Comparison of ENCODE assay signal across 8 mouse cellular contexts in genomic region chr3:97076412-97076811, GRCm38 (mm10).
DNase-seq lines count a peak whose midpoint lies in the region; ATAC-seq and TF ChIP-seq lines count a peak whose summit lies in the region.

No protein-coding gene starts in this region.

- H3K4me2 ChIP-seq in heart, embryonic 11.5 days = peak overlapping the region; percentile 42; the same call in 1 of the 2 replicates

- TF ChIP-seq CTCF in testis, adult 2 months (IDR thresholded peaks at IDR 0.05; ENCODE audit: control insufficient read depth, insufficient read depth, insufficient replicate concordance, low read depth, low read length) = peak; percentile 41; the same call in 1 of the 2 replicates
- TF ChIP-seq CTCF in brain, embryonic 14.5 days (IDR thresholded peaks at IDR 0.05; ENCODE audit: borderline replicate concordance, extremely low read depth, insufficient read depth, insufficient read length) = peak; percentile 41
- peak; percentile 73; the same call in 1 of the 2 replicates for TF ChIP-seq CTCF in small intestine, adult 2 months (IDR thresholded peaks at IDR 0.05; ENCODE audit: extremely low read depth, insufficient read length, insufficient replicate concordance, low read depth, low read length)

- H3K27me3 ChIP-seq in testis, adult 2 months (ENCODE audit: control insufficient read depth, insufficient read depth, low read length) = no peaks in the 10 kb centered on the region
- H3K27me3 ChIP-seq in heart, embryonic 11.5 days (ENCODE audit: control insufficient read depth, insufficient read depth, low read length) = no peaks in the 10 kb centered on the region
- H3K27me3 ChIP-seq in small intestine, adult 2 months (ENCODE audit: control insufficient read depth, insufficient read depth, low read length) = no peaks in the 10 kb centered on the region
- H3K27me3 ChIP-seq in hindbrain, embryonic 10.5 days (ENCODE audit: insufficient read depth, poor library complexity, severe bottlenecking) = no peaks in the 10 kb centered on the region

- no peak overlapping the region for H3K27ac ChIP-seq in testis, adult 2 months (ENCODE audit: control insufficient read depth, insufficient read depth, low read depth, low read length)
- 0 out of 2 replicates have a peak overlapping the region, but pooled peaks have one; percentile 41 for H3K27ac ChIP-seq in heart, embryonic 11.5 days (ENCODE audit: low read depth, low read length)
- H3K27ac ChIP-seq in small intestine, adult 2 months (ENCODE audit: insufficient read depth, low read depth, low read length) = peak overlapping the region; percentile 82
- no peak overlapping the region for H3K27ac ChIP-seq in hindbrain, embryonic 10.5 days

- no peaks in the 10 kb centered on the region for H3K4me1 ChIP-seq in testis, adult 2 months (ENCODE audit: control insufficient read depth, insufficient read depth, low read length)
- H3K4me1 ChIP-seq in heart, embryonic 11.5 days (ENCODE audit: control insufficient read depth, insufficient read depth, low read length) = no peaks in the 10 kb centered on the region; the same call in none of the 2 replicates
- peaks cover 7% of the 10 kb centered on the region for H3K4me1 ChIP-seq in small intestine, adult 2 months (ENCODE audit: control insufficient read depth, insufficient read depth, insufficient read length, low read length)
- H3K4me1 ChIP-seq in hindbrain, embryonic 10.5 days (replicated peaks) = 0 out of 2 replicates have a peak, but pooled peaks cover 12% of the 10 kb centered on the region

- no peaks in the 10 kb centered on the region for H3K9me3 ChIP-seq in heart, embryonic 11.5 days (replicated peaks; ENCODE audit: control insufficient read depth, low read length)
- no peaks in the 10 kb centered on the region for H3K9me3 ChIP-seq in hindbrain, embryonic 10.5 days

- DNase-seq in testis, postnatal 14 days (ENCODE audit: low spot score) = no peak
- DNase-seq in brain, embryonic 14.5 days (ENCODE audit: low read depth) = peak; percentile 15
- peak; percentile 42 for DNase-seq in large intestine, adult 2 months (ENCODE audit: low read depth, low spot score)
- DNase-seq in layer of hippocampus, adult 11-12 months (ENCODE audit: low spot score) = no peak
- no peak for DNase-seq in hindbrain, embryonic 10.5 days (ENCODE audit: low spot score)

- no peak for TF ChIP-seq POLR2A in testis, adult 2 months (IDR thresholded peaks at IDR 0.05; ENCODE audit: control insufficient read depth, low read depth, low read length)
- TF ChIP-seq POLR2A in brain, embryonic 14.5 days (IDR thresholded peaks at IDR 0.05; ENCODE audit: borderline replicate concordance, extremely low read depth, insufficient read depth, insufficient read length, poor library complexity, severe bottlenecking) = no peak
- no peak for TF ChIP-seq POLR2A in small intestine, adult 2 months (IDR thresholded peaks at IDR 0.05; ENCODE audit: low read depth, low read length)

- ATAC-seq in heart, embryonic 11.5 days (replicated peaks; ENCODE audit: insufficient number of reproducible peaks, low FRiP score, low TSS enrichment) = 0 out of 2 replicates have a peak, but pooled peaks have one; percentile 33

- WGBS in heart, embryonic 11.5 days (ENCODE audit: insufficient replicate concordance) = 29% methylated on average over 6 of the region's 6 CpGs
- 11% methylated on average over 6 of the region's 6 CpGs for WGBS in large intestine, adult 2 months
- WGBS in small intestine, adult 2 months = 9% methylated on average over 6 of the region's 6 CpGs
- 62% methylated on average over 6 of the region's 6 CpGs for WGBS in hindbrain, embryonic 10.5 days

- 0 out of 2 replicates have a peak overlapping the region, but pooled peaks have one; percentile 6 for H3K9ac ChIP-seq in heart, embryonic 11.5 days (ENCODE audit: low read depth, low read length)

- H3K4me3 ChIP-seq in testis, adult 2 months (ENCODE audit: control insufficient read depth, low read depth, low read length) = no peak overlapping the region
- H3K4me3 ChIP-seq in heart, embryonic 11.5 days (ENCODE audit: low read depth, low read length) = peak overlapping the region; percentile 21; the same call in 1 of the 2 replicates
- H3K4me3 ChIP-seq in small intestine, adult 2 months (ENCODE audit: low read depth, low read length) = no peak overlapping the region
- H3K4me3 ChIP-seq in hindbrain, embryonic 10.5 days = no peak overlapping the region

- no peaks in the 10 kb centered on the region for H3K36me3 ChIP-seq in testis, adult 2 months (ENCODE audit: control insufficient read depth, insufficient read depth, low read length)
- no peaks in the 10 kb centered on the region for H3K36me3 ChIP-seq in heart, embryonic 11.5 days (ENCODE audit: control insufficient read depth, insufficient read depth, low read length)
- no peaks in the 10 kb centered on the region for H3K36me3 ChIP-seq in small intestine, adult 2 months (ENCODE audit: control insufficient read depth, insufficient read depth, low read length)
- no peaks in the 10 kb centered on the region for H3K36me3 ChIP-seq in hindbrain, embryonic 10.5 days

Comparison
In these comparisons a context has a peak if more than half of its experiments do, and no peak if none do; other contexts are left out.
1. H3K27ac ChIP-seq: peak in heart, embryonic 11.5 days (single experiment) and small intestine, adult 2 months (single experiment); none in testis, adult 2 months (single experiment) and hindbrain, embryonic 10.5 days (single experiment).
2. DNase-seq: peak in brain, embryonic 14.5 days (single experiment) and large intestine, adult 2 months (single experiment); none in testis, postnatal 14 days (single experiment), layer of hippocampus, adult 11-12 months (single experiment) and hindbrain, embryonic 10.5 days (single experiment).
3. Peak in every context shown above with its lines, with median percentiles within 50 percentile points of each other: CTCF ChIP-seq.